Comparison of ENCODE assay signal across 17 mouse cellular contexts in genomic region chr1:92075312-92075711, GRCm38 (mm10).
DNase-seq lines count a peak whose midpoint lies in the region; ATAC-seq lines count a peak whose summit lies in the region.
"Had no signal": no experiment of that assay in that cellular context is flagged by ENCODE, and none has a peak within 500 bp of the region (broad histone marks: within the 10 kb centered on the region; RNA-seq: fewer than 3 reads in every experiment).

No protein-coding gene starts in this region.

- WGBS in neural tube, embryonic 15.5 days: 76% methylated on average over 6 of the region's 6 CpGs

- H3K27me3 ChIP-seq in neural tube, embryonic 15.5 days (replicated peaks): no peaks in the 10 kb centered on the region
- H3K27me3 ChIP-seq: limb, embryonic 15.5 days; neural tube, embryonic 12.5 days had no signal

- ATAC-seq in neural tube, embryonic 15.5 days (ENCODE audit: low FRiP score): no peak
- ATAC-seq: forebrain, embryonic 14.5 days; inflammation-experienced regulatory T-cells, adult 6 months had no signal

- H3K9me3 ChIP-seq in neural tube, embryonic 15.5 days (replicated peaks): no peaks in the 10 kb centered on the region
- H3K9me3 ChIP-seq: limb, embryonic 15.5 days; neural tube, embryonic 12.5 days had no signal

- H3K4me1 ChIP-seq in neural tube, embryonic 15.5 days: peaks cover 13% of the 10 kb centered on the region
- H3K4me1 ChIP-seq: neural tube, embryonic 12.5 days had no signal

- H3K4me2 ChIP-seq in neural tube, embryonic 15.5 days: no peak overlapping the region
- H3K4me2 ChIP-seq: limb, embryonic 15.5 days; neural tube, embryonic 12.5 days had no signal

- 0 out of 2 replicates have a peak overlapping the region, but pooled peaks have one; percentile 13 for H3K27ac ChIP-seq in neural tube, embryonic 15.5 days (replicated peaks)
- H3K27ac ChIP-seq: limb, embryonic 15.5 days; neural tube, embryonic 12.5 days had no signal

- H3K9ac ChIP-seq in neural tube, embryonic 15.5 days (replicated peaks): no peak overlapping the region
- H3K9ac ChIP-seq: limb, embryonic 15.5 days; neural tube, embryonic 12.5 days had no signal

- no peaks in the 10 kb centered on the region for H3K36me3 ChIP-seq in neural tube, embryonic 15.5 days
- H3K36me3 ChIP-seq: limb, embryonic 15.5 days; neural tube, embryonic 12.5 days had no signal

- H3K4me3 ChIP-seq in neural tube, embryonic 15.5 days (replicated peaks): no peak overlapping the region
- H3K4me3 ChIP-seq: limb, embryonic 15.5 days; neural tube, embryonic 12.5 days had no signal

- DNase-seq in adrenal gland, postnatal 10 days: peak; percentile 35
- no peak for DNase-seq in adrenal gland, postnatal 25 days
- peak; percentile 39 for DNase-seq in kidney, postnatal 10 days
- DNase-seq in kidney, adult 11 months: no peak
- no peak for DNase-seq in neural tube, embryonic 10.5 days (ENCODE audit: extremely low spot score, low spot score)
- DNase-seq in retina, postnatal 1 day: no peak
- DNase-seq in gastrocnemius, postnatal 36 days: no peak
- DNase-seq: cerebellum, postnatal 10 days; embryo, embryonic 11 days; lung, adult 2 months; right cerebral cortex, postnatal 25 days; thymus, postnatal 14 days had no signal

- intact Hi-C loops in gastrocnemius, postnatal 36 days (cut with DNase I): no loop called here

Comparison
In these comparisons a context has a peak if more than half of its experiments do, and no peak if none do; other contexts are left out.
1. DNase-seq: peak in adrenal gland, postnatal 10 days (single experiment) and kidney, postnatal 10 days (single experiment); none in adrenal gland, postnatal 25 days (single experiment), kidney, adult 11 months (single experiment), neural tube, embryonic 10.5 days (single experiment), retina, postnatal 1 day (single experiment) and gastrocnemius, postnatal 36 days (0 of 2).